Mouse (Mus musculus): ENCODE data around the gene Zscan5b. TPM values are rescaled to one million over a fixed set of nuclear protein-coding genes. Genes with fewer than 3 reads are reported as not detected.
"Not testable (repeated sequence)": the region's sequence is repeated elsewhere in the genome, so short reads cannot be mapped to it uniquely, and the experiment has no call there.

The Zscan5b gene
- total and polyA plus RNA-seq, 3 experiments: not detected

- Histone ChIP-seq H3K4me1 (ENCODE audit: control insufficient read depth, insufficient read depth, low read length) (no peaks in the 10 kb centered on the region), H3K79me2 (replicated peaks; ENCODE audit: control insufficient read depth, insufficient read depth, low read length) (no peaks in the 10 kb centered on the region), H3K27me3 (ENCODE audit: control insufficient read depth, insufficient read depth, low read length) (no peaks in the 10 kb centered on the region), H3K36me3 (ENCODE audit: control insufficient read depth, insufficient read depth, low read length) (no peaks in the 10 kb centered on the region), H3K9ac (ENCODE audit: low read depth, low read length) (no peak overlapping the region), H3K27ac (no peak overlapping the region), H3K4me3 (no peak overlapping the region)
- TF ChIP-seq CTCF (IDR thresholded peaks at IDR 0.05) (no peak), EP300 (IDR thresholded peaks at IDR 0.05; ENCODE audit: insufficient read depth, low read depth, low read length) (no peak), POLR2A (IDR thresholded peaks at IDR 0.05; ENCODE audit: insufficient read depth, low read depth, low read length) (no peak)
- WGBS: 85% methylated on average over 5 of the region's 5 CpGs
- intact Hi-C loops (cut with DNase I): no loop called here
- no peak for DNase-seq
These were observed 32.4 kb downstream of the Zscan5b start for GRCm38 (mm10) chr7:6254451-6254850.

GRCm38 (mm10) chr7:6257386-6257785 is 35.3 kb downstream of the Zscan5b start:
- H3K36me3 ChIP-seq (ENCODE audit: control insufficient read depth, insufficient read depth, low read length): no peaks in the 10 kb centered on the region
- TF ChIP-seq EP300 (IDR thresholded peaks at IDR 0.05; ENCODE audit: insufficient read depth, low read depth, low read length): no peak
- TF ChIP-seq POLR2A (IDR thresholded peaks at IDR 0.05; ENCODE audit: insufficient read depth, low read depth, low read length): no peak
- no peak for TF ChIP-seq CTCF (IDR thresholded peaks at IDR 0.05)
- H3K79me2 ChIP-seq (replicated peaks; ENCODE audit: control insufficient read depth, insufficient read depth, low read length): no peaks in the 10 kb centered on the region
- H3K4me3 ChIP-seq: no peak overlapping the region
- no peak for DNase-seq
- H3K9ac ChIP-seq (ENCODE audit: low read depth, low read length): no peak overlapping the region
- no peaks in the 10 kb centered on the region for H3K27me3 ChIP-seq (ENCODE audit: control insufficient read depth, insufficient read depth, low read length)
- H3K4me1 ChIP-seq (ENCODE audit: control insufficient read depth, insufficient read depth, low read length): no peaks in the 10 kb centered on the region
- no peak overlapping the region for H3K27ac ChIP-seq
- 78% methylated on average over 4 of the region's 4 CpGs for WGBS
- intact Hi-C loops (cut with DNase I): no loop called here

- H3K4me3 ChIP-seq: no peak overlapping the region
- intact Hi-C loops (cut with DNase I): no loop called here
These were observed 36.4 kb downstream of the Zscan5b start for GRCm38 (mm10) chr7:6258232-6259220.

GRCm38 (mm10) chr7:6260004-6260403 is 37.9 kb downstream of the Zscan5b start:
- 61% methylated on average over 2 of the region's 2 CpGs for WGBS
- intact Hi-C loops (cut with DNase I); DNase-seq; H3K4me3 ChIP-seq; H3K4me1 ChIP-seq (ENCODE audit: control insufficient read depth, insufficient read depth, low read length); H3K9ac ChIP-seq (ENCODE audit: low read depth, low read length); H3K27me3 ChIP-seq (ENCODE audit: control insufficient read depth, insufficient read depth, low read length); H3K27ac ChIP-seq; H3K79me2 ChIP-seq (replicated peaks; ENCODE audit: control insufficient read depth, insufficient read depth, low read length); H3K36me3 ChIP-seq (ENCODE audit: control insufficient read depth, insufficient read depth, low read length): not testable (repeated sequence)

More at GRCm38 (mm10) chr7:6258232-6259220, 36.4 kb downstream of the Zscan5b start:
- Histone ChIP-seq H3K9ac (ENCODE audit: low read depth, low read length) (no peak overlapping the region), H3K27ac (no peak overlapping the region), H3K36me3 (ENCODE audit: control insufficient read depth, insufficient read depth, low read length) (no peaks in the 10 kb centered on the region), H3K27me3 (ENCODE audit: control insufficient read depth, insufficient read depth, low read length) (no peaks in the 10 kb centered on the region), H3K79me2 (replicated peaks; ENCODE audit: control insufficient read depth, insufficient read depth, low read length) (no peaks in the 10 kb centered on the region), H3K4me1 (ENCODE audit: control insufficient read depth, insufficient read depth, low read length) (no peaks in the 10 kb centered on the region)
- no peak for TF ChIP-seq CTCF (IDR thresholded peaks at IDR 0.05)
- TF ChIP-seq POLR2A (IDR thresholded peaks at IDR 0.05; ENCODE audit: insufficient read depth, low read depth, low read length): no peak
- no peak for TF ChIP-seq EP300 (IDR thresholded peaks at IDR 0.05; ENCODE audit: insufficient read depth, low read depth, low read length)
- 40% methylated on average over 16 of the region's 16 CpGs for WGBS
- no peak for DNase-seq

- Histone ChIP-seq H3K9ac (ENCODE audit: low read depth, low read length) (no peak overlapping the region), H3K4me3 (no peak overlapping the region), H3K36me3 (ENCODE audit: control insufficient read depth, insufficient read depth, low read length) (no peaks in the 10 kb centered on the region), H3K27me3 (ENCODE audit: control insufficient read depth, insufficient read depth, low read length) (no peaks in the 10 kb centered on the region), H3K79me2 (replicated peaks; ENCODE audit: control insufficient read depth, insufficient read depth, low read length) (no peaks in the 10 kb centered on the region), H3K4me1 (ENCODE audit: control insufficient read depth, insufficient read depth, low read length) (no peaks in the 10 kb centered on the region), H3K27ac (no peak overlapping the region)
- DNase-seq: no peak
- TF ChIP-seq CTCF (IDR thresholded peaks at IDR 0.05) (no peak), EP300 (IDR thresholded peaks at IDR 0.05; ENCODE audit: insufficient read depth, low read depth, low read length) (no peak)
- intact Hi-C loops (cut with DNase I): no loop called here
- 82% methylated on average over 3 of the region's 3 CpGs for WGBS
These were observed 40.0 kb downstream of the Zscan5b start for GRCm38 (mm10) chr7:6262120-6262519.

- Histone ChIP-seq H3K36me3 (ENCODE audit: control insufficient read depth, insufficient read depth, low read length) (no peaks in the 10 kb centered on the region), H3K27ac (no peak overlapping the region), H3K4me1 (ENCODE audit: control insufficient read depth, insufficient read depth, low read length) (no peaks in the 10 kb centered on the region), H3K27me3 (ENCODE audit: control insufficient read depth, insufficient read depth, low read length) (no peaks in the 10 kb centered on the region), H3K79me2 (replicated peaks; ENCODE audit: control insufficient read depth, insufficient read depth, low read length) (no peaks in the 10 kb centered on the region), H3K9ac (ENCODE audit: low read depth, low read length) (no peak overlapping the region), H3K4me3 (no peak overlapping the region)
- WGBS: 67% methylated on average over 4 of the region's 4 CpGs
- intact Hi-C loops (cut with DNase I): no loop called here
- TF ChIP-seq CTCF (IDR thresholded peaks at IDR 0.05) (no peak), EP300 (IDR thresholded peaks at IDR 0.05; ENCODE audit: insufficient read depth, low read depth, low read length) (no peak), POLR2A (IDR thresholded peaks at IDR 0.05; ENCODE audit: insufficient read depth, low read depth, low read length) (no peak)
- DNase-seq: no peak
These were observed 40.9 kb downstream of the Zscan5b start for GRCm38 (mm10) chr7:6262984-6263383.
